12 mouse cellular contexts compared by ENCODE assay signal in the genomic region with DNA sequence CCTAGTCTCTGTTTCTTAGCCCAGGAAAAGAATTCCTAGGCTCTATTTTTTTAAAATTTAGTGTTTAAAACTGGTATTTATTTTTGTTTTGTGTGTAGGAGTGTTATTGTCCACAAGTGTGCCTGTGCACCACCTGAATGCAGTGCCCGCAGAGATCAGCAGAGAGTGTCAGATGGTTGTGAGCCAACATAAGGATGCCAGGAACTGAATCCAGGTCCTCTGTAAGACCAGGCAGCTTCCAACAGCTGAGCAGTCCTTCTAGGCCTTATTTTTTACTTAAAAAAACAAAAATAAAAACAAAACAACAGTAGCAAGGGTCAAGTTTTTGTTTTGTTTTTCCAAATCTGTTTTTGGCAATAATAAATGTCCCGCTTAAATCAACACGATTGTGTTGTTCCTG.
"Had no signal": no experiment of that assay in that cellular context is flagged by ENCODE, and none has a peak within 500 bp of the region (broad histone marks: within the 10 kb centered on the region; RNA-seq: fewer than 3 reads in every experiment).

No protein-coding gene starts in this region.

- H3K9me3 ChIP-seq: limb, embryonic 12.5 days; midbrain, embryonic 13.5 days had no signal

- H3K9ac ChIP-seq: limb, embryonic 12.5 days; liver, embryonic 14.5 days; midbrain, embryonic 13.5 days had no signal

- H3K4me3 ChIP-seq: limb, embryonic 12.5 days; midbrain, embryonic 13.5 days had no signal

- DNase-seq: kidney, adult 11 months; kidney, postnatal 10 days; kidney, postnatal 4 days; liver; lung, adult 2 months; lung, postnatal 14 days; right cerebral cortex, adult 18-20 months; right cerebral cortex, postnatal 25 days; thymus, postnatal 36 days had no signal

- ATAC-seq: midbrain, embryonic 13.5 days had no signal

- H3K27ac ChIP-seq: limb, embryonic 12.5 days; liver, embryonic 14.5 days; midbrain, embryonic 13.5 days had no signal

- H3K4me2 ChIP-seq: limb, embryonic 12.5 days; midbrain, embryonic 13.5 days had no signal

- H3K27me3 ChIP-seq: midbrain, embryonic 13.5 days had no signal

- H3K36me3 ChIP-seq: limb, embryonic 12.5 days; midbrain, embryonic 13.5 days had no signal
